In genomic region chr13:76157099-76157498, GRCm38 (mm10) we compare ENCODE assay signal across 22 mouse cellular contexts. TPM values are rescaled to one million over a fixed set of nuclear protein-coding genes. Genes with fewer than 3 reads are reported as not detected.
DNase-seq lines count a peak whose midpoint lies in the region; ATAC-seq and TF ChIP-seq lines count a peak whose summit lies in the region.
"Had no signal": no experiment of that assay in that cellular context is flagged by ENCODE, and none has a peak within 500 bp of the region (broad histone marks: within the 10 kb centered on the region; RNA-seq: fewer than 3 reads in every experiment).

No protein-coding gene starts in this region.

- H3K79me2 ChIP-seq in MEL (ENCODE audit: control insufficient read depth, insufficient read depth, low read length, poor library complexity), result no peaks in the 10 kb centered on the region

- TF ChIP-seq CTCF in MEL (IDR thresholded peaks at IDR 0.05 in 2 of 3, conservative IDR thresholded peaks at IDR 0.05 in 1 of 3; ENCODE audit: control insufficient read depth in 1 of 3, insufficient read depth in 1 of 3, low read depth in 2 of 3, low read length in 3 of 3, poor library complexity in 1 of 3, severe bottlenecking in 1 of 3), result no peak

- H3K4me3 ChIP-seq in heart, embryonic 11.5 days (ENCODE audit: low read depth, low read length), result no peak overlapping the region
- H3K4me3 ChIP-seq in MEL (ENCODE audit: control insufficient read depth in 1 of 2, insufficient read depth in 1 of 2, low read depth in 2 of 2, low read length in 2 of 2), result no peak overlapping the region
- H3K4me3 ChIP-seq: embryonic facial prominence, embryonic 10.5 days; forebrain, embryonic 12.5 days; gastrocnemius, adult 2 months; limb, embryonic 12.5 days; liver, embryonic 12.5 days; myocyte; neural tube, embryonic 15.5 days had no signal

- TF ChIP-seq RAD21 in MEL (IDR thresholded peaks at IDR 0.05; ENCODE audit: low read depth, low read length), result no peak

- no peak overlapping the region for H3K4me2 ChIP-seq in heart, embryonic 11.5 days
- H3K4me2 ChIP-seq: forebrain, embryonic 12.5 days; limb, embryonic 12.5 days; liver, embryonic 12.5 days; neural tube, embryonic 15.5 days had no signal

- no peaks in the 10 kb centered on the region for H3K9me3 ChIP-seq in heart, embryonic 11.5 days (replicated peaks; ENCODE audit: control insufficient read depth, low read length)
- H3K9me3 ChIP-seq in MEL (replicated peaks; ENCODE audit: insufficient read depth, low read length), result no peaks in the 10 kb centered on the region
- H3K9me3 ChIP-seq: embryonic facial prominence, embryonic 10.5 days; forebrain, embryonic 12.5 days; liver, embryonic 12.5 days; neural tube, embryonic 15.5 days had no signal

- no peak for TF ChIP-seq EP300 in MEL (IDR thresholded peaks at IDR 0.05; ENCODE audit: low read depth in 1 of 2, low read length in 2 of 2)

- H3K27ac ChIP-seq in heart, embryonic 11.5 days (ENCODE audit: low read depth, low read length), result no peak overlapping the region
- H3K27ac ChIP-seq in MEL (ENCODE audit: control insufficient read depth, low read depth, low read length), result no peak overlapping the region
- H3K27ac ChIP-seq: embryonic facial prominence, embryonic 10.5 days; forebrain, embryonic 12.5 days; gastrocnemius, adult 2 months; limb, embryonic 12.5 days; liver, embryonic 12.5 days; neural tube, embryonic 15.5 days had no signal

- peak; percentile 16 to 30 for DNase-seq in heart, adult 18-20 months
- DNase-seq in kidney, postnatal 14 days, result peak; percentile 54
- DNase-seq in kidney, adult 11 months, result no peak
- peak; percentile 40 for DNase-seq in MEL (ENCODE audit: low read depth, low spot score)
- DNase-seq in adrenal gland, postnatal 10 days, result peak; percentile 78
- no peak for DNase-seq in Muller cell, postnatal 12 days (ENCODE audit: inconsistent ontology term)
- DNase-seq in layer of hippocampus, adult 11-12 months (ENCODE audit: low spot score), result no peak
- DNase-seq: cerebellum, adult 18-20 months; cerebellum, postnatal 36 days; gastrocnemius, adult 2 months; lung, adult 2 months; midbrain, embryonic 14.5 days had no signal

- WGBS in heart, embryonic 11.5 days (ENCODE audit: insufficient replicate concordance), result 90% methylated on average over 3 of the region's 3 CpGs

- H3K4me1 ChIP-seq in heart, embryonic 11.5 days (ENCODE audit: control insufficient read depth, insufficient read depth, low read length), result no peaks in the 10 kb centered on the region
- H3K4me1 ChIP-seq in MEL (ENCODE audit: control insufficient read depth in 1 of 2, insufficient read depth in 2 of 2, low read length in 2 of 2), result peaks cover 2 to 7% of the 10 kb centered on the region in 2 experiments; a peak in 3 of 4 replicates
- H3K4me1 ChIP-seq: embryonic facial prominence, embryonic 10.5 days; forebrain, embryonic 12.5 days; limb, embryonic 12.5 days; liver, embryonic 12.5 days; neural tube, embryonic 15.5 days had no signal

- no peak for TF ChIP-seq POLR2A in MEL (IDR thresholded peaks at IDR 0.05; ENCODE audit: control insufficient read depth in 1 of 2, insufficient read depth in 1 of 2, low read depth in 1 of 2, low read length in 2 of 2, poor library complexity in 1 of 2)

- ATAC-seq in heart, embryonic 11.5 days (replicated peaks; ENCODE audit: insufficient number of reproducible peaks, low FRiP score, low TSS enrichment), result no peak
- ATAC-seq: CD4-positive, CD25-positive, alpha-beta regulatory T cell, adult 4 months; hindbrain, embryonic 16.5 days; intestine, embryonic 16.5 days; liver, embryonic 12.5 days had no signal

- no peak overlapping the region for H3K9ac ChIP-seq in heart, embryonic 11.5 days (ENCODE audit: low read depth, low read length)
- H3K9ac ChIP-seq in MEL (ENCODE audit: control insufficient read depth, low read depth, low read length, poor library complexity, severe bottlenecking), result no peak overlapping the region
- H3K9ac ChIP-seq: forebrain, embryonic 12.5 days; limb, embryonic 12.5 days; liver, embryonic 12.5 days; neural tube, embryonic 15.5 days had no signal

- H3K36me3 ChIP-seq in heart, embryonic 11.5 days (ENCODE audit: control insufficient read depth, insufficient read depth, low read length), result peaks cover 15% of the 10 kb centered on the region
- peaks cover 12 to 14% of the 10 kb centered on the region in 2 experiments for H3K36me3 ChIP-seq in MEL (ENCODE audit: control insufficient read depth in 1 of 2, insufficient read depth in 2 of 2, low read length in 2 of 2)

- H3K27me3 ChIP-seq in heart, embryonic 11.5 days (ENCODE audit: control insufficient read depth, insufficient read depth, low read length), result no peaks in the 10 kb centered on the region
- no peaks in the 10 kb centered on the region for H3K27me3 ChIP-seq in MEL (ENCODE audit: control insufficient read depth in 1 of 2, insufficient read depth in 2 of 2, low read length in 2 of 2)
- H3K27me3 ChIP-seq: forebrain, embryonic 12.5 days; limb, embryonic 12.5 days; liver, embryonic 12.5 days; neural tube, embryonic 15.5 days had no signal

TF ChIP-seq in MEL, 35 proteins besides CTCF, POLR2A, EP300 and RAD21:
- TF ChIP-seq CHD1 (IDR thresholded peaks at IDR 0.05; ENCODE audit: low read depth, low read length) (no peak), MYC (IDR thresholded peaks at IDR 0.05; ENCODE audit: low read depth, low read length) (no peak), MAFK (IDR thresholded peaks at IDR 0.05; ENCODE audit: borderline replicate concordance, low read depth, low read length) (no peak)

RNA-seq across cellular contexts. Expression of gene Ttc37, which starts 58.6 kb away (rescaled TPM):
- total RNA-seq in heart, adult 18-20 months (2021), result 10 to 100 TPM in 1 of 2 experiments, 1 to 10 TPM in 1; 9.2 to 12.1 TPM
- 12.7 and 14.0 TPM in 2 replicates for polyA plus RNA-seq in heart, embryonic 11.5 days (2014; fragmentation: Nextera tagmentation; extraction: Ambion mirVana)
- 20.3 and 22.2 TPM in 2 replicates for total RNA-seq in MEL (2012; rRNA removed)
- 100 to 1,000 TPM in 1 of 2 experiments, 10 to 100 TPM in 1; 16.8 to 116 TPM for polyA plus RNA-seq in MEL (2012; ENCODE audit: insufficient read depth in 1 of 2, insufficient read length in 2 of 2, low read depth in 1 of 2, low replicate concordance in 2 of 2, missing spikeins in 1 of 2)
- total RNA-seq in adrenal gland, postnatal 10 days (2021), result 10 to 100 TPM; 21.1 to 23.0 TPM

RNA-seq across cellular contexts. Expression of gene Arsk, which starts 58.6 kb away (rescaled TPM):
- 1 to 10 TPM; 2.4 to 4.8 TPM for total RNA-seq in heart, adult 18-20 months (2021)
- polyA plus RNA-seq in heart, embryonic 11.5 days (2014; fragmentation: Nextera tagmentation; extraction: Ambion mirVana), result 2.6 and 3.3 TPM in 2 replicates
- 3.3 and 4.3 TPM in 2 replicates for total RNA-seq in MEL (2012; rRNA removed)
- 1 to 10 TPM in 1 of 2 experiments, not detected in 1; 2.7 TPM for polyA plus RNA-seq in MEL (2012; ENCODE audit: insufficient read depth in 1 of 2, insufficient read length in 2 of 2, low read depth in 1 of 2, low replicate concordance in 2 of 2, missing spikeins in 1 of 2)
- total RNA-seq in adrenal gland, postnatal 10 days (2021), result 1 to 10 TPM; 5.8 to 7.1 TPM

Comparison
In these comparisons a context has a peak if more than half of its experiments do, and no peak if none do; other contexts are left out.
1. DNase-seq: peak in heart, adult 18-20 months (2 of 2), kidney, postnatal 14 days (single experiment), MEL (single experiment) and adrenal gland, postnatal 10 days (single experiment); none in kidney, adult 11 months (single experiment), Muller cell, postnatal 12 days (single experiment) and layer of hippocampus, adult 11-12 months (single experiment).